Mouse (Mus musculus): Measurements from ENCODE around the gene Sap30l. TPM values are rescaled to one million over a fixed set of nuclear protein-coding genes. Genes with fewer than 3 reads are reported as not detected.

Gene Sap30l
- polyA plus RNA-seq, 1 experiment from 2014 or later: 14.1 TPM

- H3K27ac ChIP-seq (ENCODE audit: low read depth, low read length): no peak overlapping the region
- no peak for DNase-seq (ENCODE audit: low spot score)
- H3K9ac ChIP-seq (ENCODE audit: low read length): no peak overlapping the region
- no peak overlapping the region for H3K4me3 ChIP-seq (ENCODE audit: low read depth, low read length)
- peaks cover 8% of the 10 kb centered on the region for H3K4me1 ChIP-seq (replicated peaks; ENCODE audit: control insufficient read depth, insufficient read depth, low read length)
- H3K9me3 ChIP-seq (ENCODE audit: control insufficient read depth, low read length): no peaks in the 10 kb centered on the region
- H3K27me3 ChIP-seq (ENCODE audit: control insufficient read depth, insufficient read depth, low read length): peaks cover 66% of the 10 kb centered on the region
- WGBS: 92% methylated on average over 5 of the region's 5 CpGs
- no peak overlapping the region for H3K4me2 ChIP-seq (ENCODE audit: low read depth, low read length, severe bottlenecking)
- ATAC-seq (replicated peaks; ENCODE audit: low FRiP score): no peak
- no peaks in the 10 kb centered on the region for H3K36me3 ChIP-seq (ENCODE audit: control insufficient read depth, insufficient read depth, low read length)
Measured at GRCm38 (mm10) chr11:57770776-57771175, 30.7 kb upstream of the Sap30l start.

- peaks cover 8% of the 10 kb centered on the region for H3K4me1 ChIP-seq (replicated peaks; ENCODE audit: control insufficient read depth, insufficient read depth, low read length)
- DNase-seq (ENCODE audit: low spot score): no peak
- H3K9ac ChIP-seq (ENCODE audit: low read length): no peak overlapping the region
- ATAC-seq (replicated peaks; ENCODE audit: low FRiP score): no peak
- no peak overlapping the region for H3K4me3 ChIP-seq (ENCODE audit: low read depth, low read length)
- peaks cover 71% of the 10 kb centered on the region for H3K27me3 ChIP-seq (ENCODE audit: control insufficient read depth, insufficient read depth, low read length)
- no peaks in the 10 kb centered on the region for H3K9me3 ChIP-seq (ENCODE audit: control insufficient read depth, low read length)
- H3K36me3 ChIP-seq (ENCODE audit: control insufficient read depth, insufficient read depth, low read length): no peaks in the 10 kb centered on the region
- H3K4me2 ChIP-seq (ENCODE audit: low read depth, low read length, severe bottlenecking): no peak overlapping the region
- WGBS: 89% methylated on average over 8 of the region's 8 CpGs
- no peak overlapping the region for H3K27ac ChIP-seq (ENCODE audit: low read depth, low read length)
Measured at GRCm38 (mm10) chr11:57771676-57772075, 29.8 kb upstream of the Sap30l start.

DNA sequence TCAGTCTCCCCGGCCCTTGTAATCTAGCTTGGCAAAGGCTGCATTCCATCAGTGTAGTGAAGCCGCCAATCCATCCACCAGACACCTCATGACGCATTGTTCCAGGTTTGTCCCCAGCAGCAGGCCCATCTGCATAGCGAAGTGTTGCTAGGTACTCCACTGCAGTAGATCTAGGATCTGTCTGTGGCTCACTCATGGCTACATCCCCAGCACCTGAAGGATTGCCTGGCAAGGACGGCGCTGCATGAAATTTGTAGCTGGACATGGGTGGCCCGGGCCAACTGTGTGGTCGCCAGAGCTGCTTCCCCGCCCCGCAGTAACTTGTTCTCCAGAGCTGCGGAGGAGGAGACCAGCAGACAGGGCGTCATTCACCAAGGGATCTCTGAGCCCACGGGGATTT lies 28.0 kb upstream of the Sap30l start:
- ATAC-seq (replicated peaks; ENCODE audit: low FRiP score): peak; percentile 18; the same call in 1 of the 2 replicates
- H3K27me3 ChIP-seq (ENCODE audit: control insufficient read depth, insufficient read depth, low read length): peaks cover 82% of the 10 kb centered on the region

GRCm38 (mm10) chr11:57773936-57774335 lies 27.5 kb upstream of the Sap30l start:
- peaks cover 78% of the 10 kb centered on the region for H3K27me3 ChIP-seq (ENCODE audit: control insufficient read depth, insufficient read depth, low read length)
- ATAC-seq (replicated peaks; ENCODE audit: low FRiP score) (peak; percentile 79), DNase-seq (ENCODE audit: low spot score) (peak; percentile 78)
- peaks cover 8% of the 10 kb centered on the region for H3K4me1 ChIP-seq (replicated peaks; ENCODE audit: control insufficient read depth, insufficient read depth, low read length)
- H3K4me2 ChIP-seq (ENCODE audit: low read depth, low read length, severe bottlenecking): peak overlapping the region; percentile 32; the same call in 1 of the 2 replicates
- H3K9ac ChIP-seq (ENCODE audit: low read length): no peak overlapping the region
- H3K4me3 ChIP-seq (ENCODE audit: low read depth, low read length): no peak overlapping the region
- 1% methylated on average over 4 of the region's 4 CpGs for WGBS
- no peaks in the 10 kb centered on the region for H3K36me3 ChIP-seq (ENCODE audit: control insufficient read depth, insufficient read depth, low read length)
- no peaks in the 10 kb centered on the region for H3K9me3 ChIP-seq (ENCODE audit: control insufficient read depth, low read length)
- H3K27ac ChIP-seq (ENCODE audit: low read depth, low read length): 0 out of 2 replicates have a peak overlapping the region, but pooled peaks have one; percentile 25

More for the DNA sequence above, 28.0 kb upstream of the Sap30l start:
- DNase-seq (ENCODE audit: low spot score): peak; percentile 74
- no peaks in the 10 kb centered on the region for H3K9me3 ChIP-seq (ENCODE audit: control insufficient read depth, low read length)
- H3K4me3 ChIP-seq (ENCODE audit: low read depth, low read length): no peak overlapping the region
- H3K36me3 ChIP-seq (ENCODE audit: control insufficient read depth, insufficient read depth, low read length): no peaks in the 10 kb centered on the region
- H3K4me2 ChIP-seq (ENCODE audit: low read depth, low read length, severe bottlenecking): peak overlapping the region; percentile 32; the same call in 1 of the 2 replicates
- WGBS: 6% methylated on average over 13 of the region's 13 CpGs
- no peak overlapping the region for H3K9ac ChIP-seq (ENCODE audit: low read length)
- H3K4me1 ChIP-seq (replicated peaks; ENCODE audit: control insufficient read depth, insufficient read depth, low read length): peaks cover 8% of the 10 kb centered on the region
- H3K27ac ChIP-seq (ENCODE audit: low read depth, low read length): 0 out of 2 replicates have a peak overlapping the region, but pooled peaks have one; percentile 25

- ATAC-seq (replicated peaks; ENCODE audit: low FRiP score) (no peak), DNase-seq (ENCODE audit: low spot score) (no peak)
- 75% methylated on average over 6 of the region's 6 CpGs for WGBS
- Histone ChIP-seq H3K9ac (ENCODE audit: low read length) (no peak overlapping the region), H3K4me2 (ENCODE audit: low read depth, low read length, severe bottlenecking) (no peak overlapping the region), H3K9me3 (ENCODE audit: control insufficient read depth, low read length) (no peaks in the 10 kb centered on the region), H3K4me3 (ENCODE audit: low read depth, low read length) (no peak overlapping the region), H3K36me3 (ENCODE audit: control insufficient read depth, insufficient read depth, low read length) (no peaks in the 10 kb centered on the region), H3K27me3 (ENCODE audit: control insufficient read depth, insufficient read depth, low read length) (peaks cover 62% of the 10 kb centered on the region), H3K27ac (ENCODE audit: low read depth, low read length) (no peak overlapping the region), H3K4me1 (replicated peaks; ENCODE audit: control insufficient read depth, insufficient read depth, low read length) (peaks cover 8% of the 10 kb centered on the region)
Measured at GRCm38 (mm10) chr11:57775868-57776267, 25.6 kb upstream of the Sap30l start.

- Histone ChIP-seq H3K4me1 (replicated peaks; ENCODE audit: control insufficient read depth, insufficient read depth, low read length) (peaks cover 8% of the 10 kb centered on the region), H3K9me3 (ENCODE audit: control insufficient read depth, low read length) (no peaks in the 10 kb centered on the region), H3K4me2 (ENCODE audit: low read depth, low read length, severe bottlenecking) (no peak overlapping the region), H3K27me3 (ENCODE audit: control insufficient read depth, insufficient read depth, low read length) (peaks cover 55% of the 10 kb centered on the region), H3K36me3 (ENCODE audit: control insufficient read depth, insufficient read depth, low read length) (no peaks in the 10 kb centered on the region), H3K4me3 (ENCODE audit: low read depth, low read length) (no peak overlapping the region), H3K9ac (ENCODE audit: low read length) (no peak overlapping the region), H3K27ac (ENCODE audit: low read depth, low read length) (no peak overlapping the region)
- DNase-seq (ENCODE audit: low spot score): no peak
- ATAC-seq (replicated peaks; ENCODE audit: low FRiP score): no peak
- WGBS: 97% methylated on average over 3 of the region's 3 CpGs
Measured at GRCm38 (mm10) chr11:57776546-57776945, 24.9 kb upstream of the Sap30l start.

- Histone ChIP-seq H3K4me1 (replicated peaks; ENCODE audit: control insufficient read depth, insufficient read depth, low read length) (peaks cover 4% of the 10 kb centered on the region; the same call in 1 of the 2 replicates), H3K4me2 (ENCODE audit: low read depth, low read length, severe bottlenecking) (no peak overlapping the region), H3K9ac (ENCODE audit: low read length) (no peak overlapping the region), H3K4me3 (ENCODE audit: low read depth, low read length) (no peak overlapping the region), H3K27me3 (ENCODE audit: control insufficient read depth, insufficient read depth, low read length) (peaks cover 38% of the 10 kb centered on the region), H3K36me3 (ENCODE audit: control insufficient read depth, insufficient read depth, low read length) (no peaks in the 10 kb centered on the region), H3K27ac (ENCODE audit: low read depth, low read length) (no peak overlapping the region), H3K9me3 (ENCODE audit: control insufficient read depth, low read length) (no peaks in the 10 kb centered on the region)
- DNase-seq (ENCODE audit: low spot score): peak; percentile 81
- ATAC-seq (replicated peaks; ENCODE audit: low FRiP score): peak; percentile 58; the same call in 1 of the 2 replicates
- 18% methylated on average over 5 of the region's 5 CpGs for WGBS
Measured at GRCm38 (mm10) chr11:57778349-57778748, 23.1 kb upstream of the Sap30l start.

- ATAC-seq (replicated peaks; ENCODE audit: low FRiP score) (no peak), DNase-seq (ENCODE audit: low spot score) (no peak)
- no peak overlapping the region for H3K4me3 ChIP-seq (ENCODE audit: low read depth, low read length)
- no peak overlapping the region for H3K4me2 ChIP-seq (ENCODE audit: low read depth, low read length, severe bottlenecking)
- 90% methylated on average over 14 of the region's 14 CpGs for WGBS
- H3K4me1 ChIP-seq (replicated peaks; ENCODE audit: control insufficient read depth, insufficient read depth, low read length): no peaks in the 10 kb centered on the region
- no peak overlapping the region for H3K9ac ChIP-seq (ENCODE audit: low read length)
- no peaks in the 10 kb centered on the region for H3K36me3 ChIP-seq (ENCODE audit: control insufficient read depth, insufficient read depth, low read length)
- H3K9me3 ChIP-seq (ENCODE audit: control insufficient read depth, low read length): no peaks in the 10 kb centered on the region
- H3K27ac ChIP-seq (ENCODE audit: low read depth, low read length): no peak overlapping the region
- H3K27me3 ChIP-seq (ENCODE audit: control insufficient read depth, insufficient read depth, low read length): peaks cover 33% of the 10 kb centered on the region
Measured at GRCm38 (mm10) chr11:57779824-57780223, 21.6 kb upstream of the Sap30l start.
